Mouse (Mus musculus): Measurements from ENCODE around the gene Rac2.

- TF ChIP-seq CTCF (IDR thresholded peaks at IDR 0.05; ENCODE audit: low read depth, low read length) (no peak), POLR2A (IDR thresholded peaks at IDR 0.05; ENCODE audit: extremely low read depth, insufficient read depth, low read length) (no peak)
These were observed 29.7 kb downstream of the Rac2 start for GRCm38 (mm10) chr15:78542767-78543303.
